Mouse (Mus musculus) intestine, postnatal 0 days (tissue): Measurements from ENCODE around the gene Vmn1r16. TPM values are rescaled to one million over a fixed set of nuclear protein-coding genes. Genes with fewer than 3 reads are reported as not detected.

Experiments
- ATAC-seq: fragments of 200-750 bp; cut with Nextera tagmentation; 2 replicates; pipeline ENCODE4 v1.8.0; 2017; ENCODE audit warnings: mild to moderate bottlenecking, moderate TSS enrichment, moderate library complexity
- H3K27ac ChIP-seq: fragments of 300-500 bp; sonication (generic); 2 replicates; pipeline ENCODE4 v1.5.1; 2014; ENCODE audit warnings: mild to moderate bottlenecking, low read depth, low read length, moderate library complexity
- H3K27me3 ChIP-seq: fragments of 300-500 bp; sonication (generic); replicated peaks from 2 replicates; pipeline ENCODE4 v1.6.1; 2014; ENCODE audit warnings: low read length, mixed read lengths; ENCODE audit not compliant: control insufficient read depth, insufficient read depth
- H3K36me3 ChIP-seq: fragments of 300-500 bp; sonication (generic); 2 replicates; pipeline ENCODE4 v1.6.1; 2014; ENCODE audit warnings: mild to moderate bottlenecking, moderate library complexity; ENCODE audit not compliant: control insufficient read depth, insufficient read depth
- H3K4me1 ChIP-seq: fragments of 300-500 bp; sonication (generic); replicated peaks from 2 replicates; pipeline ENCODE4 v1.6.1; 2014; ENCODE audit warnings: antibody characterized with exemption, low read length, mixed read lengths; ENCODE audit not compliant: control insufficient read depth, insufficient read depth
- H3K4me2 ChIP-seq: fragments of 300-500 bp; sonication (generic); replicated peaks from 2 replicates; pipeline ENCODE4 v1.6.1; 2014; ENCODE audit warnings: low read depth, mild to moderate bottlenecking, moderate library complexity
- H3K4me3 ChIP-seq: fragments of 300-500 bp; sonication (generic); 2 replicates; pipeline ENCODE4 v1.5.1; 2014; ENCODE audit warnings: low read depth, low read length
- H3K9ac ChIP-seq: fragments of 300-500 bp; sonication (generic); 2 replicates; pipeline ENCODE4 v1.6.1; 2014; ENCODE audit warnings: mild to moderate bottlenecking, low read depth, low read length
- H3K9me3 ChIP-seq: fragments of 300-500 bp; sonication (generic); 2 replicates; pipeline ENCODE4 v1.6.1; 2016; ENCODE audit warnings: mixed run types; ENCODE audit not compliant: control insufficient read depth
- CTCF ChIP-seq: sonication (generic); IDR thresholded peaks from 2 replicates; pipeline ENCODE4 v1.5.1; 2016; ENCODE audit warnings: low read depth, mild to moderate bottlenecking, control low read depth, antibody characterized with exemption, moderate library complexity
- WGBS: fragments of 180-500 bp; shearing (Covaris S2); extraction: QIAGEN DNeasy Blood & Tissue Kit; methylation state at CpG from one replicate; pipeline ENCODE4 v1.1.7; 2014; 5-methylcytosine and 5-hydroxymethylcytosine counted together
- polyA plus RNA-seq: library from polyadenylated mRNA; unstranded; fragments of >200 nt; fragmentation: Nextera tagmentation; extraction: Ambion mirVana; gene quantifications from 2 replicates; pipeline ENCODE4 v1.2.1, GENCODE M21; 2015

The Vmn1r16 gene
- polyA plus RNA-seq, 1 experiment from 2014 or later = not detected

- no peak for ATAC-seq
- Histone ChIP-seq H3K4me3 (no peak overlapping the region), H3K9me3 (no peaks in the 10 kb centered on the region), H3K36me3 (no peaks in the 10 kb centered on the region), H3K27ac (no peak overlapping the region), H3K27me3 (no peaks in the 10 kb centered on the region), H3K4me2 (no peak overlapping the region), H3K4me1 (no peaks in the 10 kb centered on the region), H3K9ac (no peak overlapping the region)
- TF ChIP-seq CTCF = no peak
These were observed 56.8 kb downstream of the Vmn1r16 start for GRCm38 (mm10) chr6:57272517-57272916.

- Histone ChIP-seq H3K9me3 (no peaks in the 10 kb centered on the region), H3K4me1 (no peaks in the 10 kb centered on the region), H3K27me3 (no peaks in the 10 kb centered on the region), H3K9ac (no peak overlapping the region), H3K36me3 (no peaks in the 10 kb centered on the region), H3K4me2 (no peak overlapping the region), H3K4me3 (no peak overlapping the region), H3K27ac (no peak overlapping the region)
- 69% methylated on average over 3 of the region's 3 CpGs for WGBS
- no peak for ATAC-seq
- TF ChIP-seq CTCF = no peak
These were observed 57.4 kb downstream of the Vmn1r16 start for GRCm38 (mm10) chr6:57271881-57272280.

Other genes with a start within 250 kb of the Vmn1r16 start
- not detected in 2 replicates for gene Vmn1r10, start 220.0 kb downstream of the Vmn1r16 start, polyA plus RNA-seq
- gene Vmn1r11, start 196.0 kb downstream of the Vmn1r16 start, polyA plus RNA-seq = not detected in 2 replicates
- gene Vmn1r12, start 172.6 kb downstream of the Vmn1r16 start, polyA plus RNA-seq = not detected in 2 replicates
- not detected in 2 replicates for gene Vmn1r13, start 126.2 kb downstream of the Vmn1r16 start, polyA plus RNA-seq
- gene Vmn1r14, start 97.8 kb downstream of the Vmn1r16 start, polyA plus RNA-seq = not detected in 2 replicates
- gene Vmn1r15, start 71.5 kb downstream of the Vmn1r16 start, polyA plus RNA-seq = not detected in 2 replicates
- gene Vmn1r17, start 34.2 kb upstream of the Vmn1r16 start, polyA plus RNA-seq = not detected in 2 replicates
- gene Vmn1r18, start 66.3 kb upstream of the Vmn1r16 start, polyA plus RNA-seq = not detected in 2 replicates
- gene Vmn1r19, start 74.3 kb upstream of the Vmn1r16 start, polyA plus RNA-seq = not detected in 2 replicates
- gene Vmn1r20, start 99.4 kb upstream of the Vmn1r16 start, polyA plus RNA-seq = not detected in 2 replicates
- 0.81 and 2.1 TPM in 2 replicates for gene Ppm1k, start 206.0 kb upstream of the Vmn1r16 start, polyA plus RNA-seq